Mouse (Mus musculus) small intestine, adult 2 months (tissue): Measurements from ENCODE around the gene Map2k3.

Experiments
- CTCF ChIP-seq: fragments of 200-500 bp; IDR thresholded peaks from 2 replicates; pipeline ENCODE4 v1.5.1; 2012; ENCODE audit warnings: low read depth, mild to moderate bottlenecking, control low read depth, inconsistent platforms, low read length, moderate library complexity, mixed read lengths; ENCODE audit not compliant: insufficient replicate concordance, insufficient read length; ENCODE audit errors: extremely low read depth
- POLR2A ChIP-seq: fragments of 200-500 bp; IDR thresholded peaks from 2 replicates; pipeline ENCODE4 v1.6.1; 2012; ENCODE audit warnings: low read depth, mild to moderate bottlenecking, control low read depth, inconsistent platforms, low read length, moderate library complexity

GRCm38 (mm10) chr11:60912525-60912973 lies 19.3 kb upstream of the Map2k3 start:
- TF ChIP-seq CTCF (no peak), POLR2A (no peak)
